Mouse (Mus musculus): ENCODE data around the gene Akip1. TPM values are rescaled to one million over a fixed set of nuclear protein-coding genes. Genes with fewer than 3 reads are reported as not detected.

Akip1 gene
- total RNA-seq, 2 experiments from 2014 or later, result 18.1 to 18.8 TPM

Other genes starting within 250 kb of the Akip1 start
- under 1 TPM; 0.10 to 0.12 TPM for gene Trim66, start 195.6 kb upstream of the Akip1 start, total RNA-seq (2021)
- gene Rpl27a, start 184.5 kb upstream of the Akip1 start, total RNA-seq (2021), result 100 to 1,000 TPM; 117 to 118 TPM
- gene St5, start 85 bp upstream of the Akip1 start, total RNA-seq (2021), result 10 to 100 TPM; 52.6 to 58.4 TPM
- not detected for gene BC051019, start 20.2 kb downstream of the Akip1 start, total RNA-seq (2021)
- not detected for gene Ascl3, start 28.0 kb downstream of the Akip1 start, total RNA-seq (2021)
- 10 to 100 TPM; 36.7 to 37.7 TPM for gene Tmem9b, start 49.2 kb downstream of the Akip1 start, total RNA-seq (2021)
- gene Nrip3, start 78.3 kb downstream of the Akip1 start, total RNA-seq (2021), result under 1 TPM; 0.30 to 0.34 TPM
- gene Scube2, start 162.0 kb downstream of the Akip1 start, total RNA-seq (2021), result 10 to 100 TPM; 14.3 to 17.2 TPM

Data from heart, postnatal 10 days (tissue).